Mouse (Mus musculus) myocyte (in vitro differentiated cells): Measurements from ENCODE around the gene Fbxo36. TPM values are rescaled to one million over a fixed set of nuclear protein-coding genes. Genes with fewer than 3 reads are reported as not detected.

Experiments used
- H3K27me3 ChIP-seq: one replicate; pipeline ENCODE4 v1.6.1; 2011; ENCODE audit not compliant: control insufficient read depth, insufficient read depth, insufficient read length
- H3K36me3 ChIP-seq: one replicate; pipeline ENCODE4 v1.6.1; 2011; ENCODE audit not compliant: control insufficient read depth, insufficient read depth
- H3K4me2 ChIP-seq: one replicate; pipeline ENCODE4 v1.6.1; 2011; ENCODE audit warnings: low read depth, control low read depth
- H3K4me3 ChIP-seq: one replicate; pipeline ENCODE4 v1.5.1; 2011; ENCODE audit warnings: mild to moderate bottlenecking, control low read depth, moderate library complexity
- H3K79me2 ChIP-seq: one replicate; pipeline ENCODE4 v1.6.1; 2011; ENCODE audit not compliant: control insufficient read depth, insufficient read depth
- H3ac ChIP-seq: one replicate; pipeline ENCODE4 v1.6.1; 2011; ENCODE audit not compliant: control insufficient read depth, insufficient read length
- CEBPB ChIP-seq: IDR thresholded peaks from 2 replicates; pipeline ENCODE4 v1.6.1; 2011; ENCODE audit warnings: mild to moderate bottlenecking, moderate library complexity; ENCODE audit not compliant: poor library complexity, insufficient read depth, severe bottlenecking
- E2F4 ChIP-seq: IDR thresholded peaks from one replicate; pipeline ENCODE4 v1.6.1; 2011; ENCODE audit warnings: mild to moderate bottlenecking, control low read depth, moderate library complexity; ENCODE audit not compliant: insufficient read depth
- MAX ChIP-seq: IDR thresholded peaks from one replicate; pipeline ENCODE4 v1.6.1; 2011; ENCODE audit warnings: low read depth, mild to moderate bottlenecking, control low read depth
- MYOD1 ChIP-seq, 3 experiments: IDR thresholded peaks; one replicate each; pipeline ENCODE4 v1.6.1; 2011; ENCODE audit warnings: control low read depth in 2 of 3, low read depth in 2 of 3, mild to moderate bottlenecking in 2 of 3, moderate library complexity in 1 of 3; ENCODE audit not compliant: insufficient read length in 2 of 3, control insufficient read depth in 1 of 3
- MYOG ChIP-seq, 3 experiments: IDR thresholded peaks; one replicate each; pipeline ENCODE4 v1.6.1; 2011; ENCODE audit warnings: control low read depth in 2 of 3, low read depth in 2 of 3, mild to moderate bottlenecking in 2 of 3; ENCODE audit not compliant: insufficient read length in 2 of 3, control insufficient read depth in 1 of 3, insufficient read depth in 1 of 3
- POLR2A ChIP-seq: IDR thresholded peaks from one replicate; pipeline ENCODE4 v1.6.1; 2011; ENCODE audit warnings: low read depth, mild to moderate bottlenecking, control low read depth, moderate library complexity; ENCODE audit not compliant: insufficient read length
- POLR2AphosphoS2 ChIP-seq: IDR thresholded peaks from one replicate; pipeline ENCODE4 v1.6.1; 2011; ENCODE audit warnings: low read depth, control low read depth; ENCODE audit not compliant: insufficient read length
- REST ChIP-seq: IDR thresholded peaks from one replicate; pipeline ENCODE4 v1.6.1; 2011; ENCODE audit warnings: mild to moderate bottlenecking, control low read depth, moderate library complexity; ENCODE audit not compliant: insufficient read depth, insufficient read length
- SRF ChIP-seq: IDR thresholded peaks from one replicate; pipeline ENCODE4 v1.6.1; 2011; ENCODE audit warnings: low read depth; ENCODE audit not compliant: control insufficient read depth, insufficient read length
- TCF12 ChIP-seq: IDR thresholded peaks from one replicate; pipeline ENCODE4 v1.6.1; 2011; ENCODE audit warnings: mild to moderate bottlenecking, control low read depth; ENCODE audit not compliant: poor library complexity, insufficient read depth, severe bottlenecking
- TCF3 ChIP-seq: IDR thresholded peaks from one replicate; pipeline ENCODE4 v1.6.1; 2011; ENCODE audit warnings: low read depth, control low read depth; ENCODE audit not compliant: insufficient read length
- USF1 ChIP-seq: IDR thresholded peaks from one replicate; pipeline ENCODE4 v1.6.1; 2011; ENCODE audit warnings: low read depth, mild to moderate bottlenecking, control low read depth, moderate library complexity
- polyA plus RNA-seq: library from polyadenylated mRNA; unstranded; fragments of >200 nt; fragmentation: generic; extraction: Trizol; gene quantifications from one replicate; pipeline ENCODE4 v1.2.1, GENCODE M21; 2012; ENCODE audit warnings: missing spikeins

Fbxo36 gene
- polyA plus RNA-seq, 1 experiment: 10.7 TPM

GRCm38 (mm10) chr1:84817596-84817995 is 22.0 kb upstream of the Fbxo36 start:
- Histone ChIP-seq H3ac (no peak overlapping the region), H3K4me2 (no peak overlapping the region), H3K4me3 (no peak overlapping the region), H3K36me3 (peaks cover 19% of the 10 kb centered on the region), H3K27me3 (no peaks in the 10 kb centered on the region), H3K79me2 (peaks cover 99% of the 10 kb centered on the region)
- TF ChIP-seq SRF (no peak), REST (no peak), CEBPB (no peak), POLR2AphosphoS2 (no peak), E2F4 (no peak), USF1 (no peak)

- peaks cover 8% of the 10 kb centered on the region for H3K36me3 ChIP-seq
- no peak for TF ChIP-seq USF1
- peak in 1 of 3 experiments; percentile 48 for TF ChIP-seq MYOG (IDR thresholded peaks at IDR 0.05; ENCODE audit: control insufficient read depth in 1 of 3, insufficient read depth in 1 of 3, insufficient read length in 2 of 3, low read depth in 2 of 3)
- TF ChIP-seq E2F4: no peak
- TF ChIP-seq TCF3: no peak
- no peak for TF ChIP-seq MAX
- no peak for TF ChIP-seq SRF
- peak; percentile 8 for TF ChIP-seq TCF12
- TF ChIP-seq POLR2A: no peak
- TF ChIP-seq MYOD1 (IDR thresholded peaks at IDR 0.05; ENCODE audit: control insufficient read depth in 1 of 3, insufficient read length in 2 of 3, low read depth in 2 of 3): peak in 2 of 3 experiments; percentile 36 to 47
- no peak for TF ChIP-seq POLR2AphosphoS2
Measured at GRCm38 (mm10) chr1:84825091-84825490, 14.6 kb upstream of the Fbxo36 start.

GRCm38 (mm10) chr1:84837523-84838145 is 2.0 kb upstream of the Fbxo36 start:
- H3K79me2 ChIP-seq: peaks cover 73% of the 10 kb centered on the region
- H3K27me3 ChIP-seq: no peaks in the 10 kb centered on the region
- H3K4me3 ChIP-seq: peak overlapping the region; percentile 90
- TF ChIP-seq MYOD1 (IDR thresholded peaks at IDR 0.05; ENCODE audit: control insufficient read depth in 1 of 3, insufficient read length in 2 of 3, low read depth in 2 of 3): no peak
- no peak for TF ChIP-seq USF1
- TF ChIP-seq MYOG (IDR thresholded peaks at IDR 0.05; ENCODE audit: control insufficient read depth in 1 of 3, insufficient read depth in 1 of 3, insufficient read length in 2 of 3, low read depth in 2 of 3): no peak
- no peak for TF ChIP-seq E2F4
- no peak for TF ChIP-seq TCF3
- no peak for TF ChIP-seq REST
- no peak for TF ChIP-seq SRF
- no peak for TF ChIP-seq CEBPB
- no peak for TF ChIP-seq POLR2A
- no peak for TF ChIP-seq MAX
- no peak for TF ChIP-seq TCF12
- TF ChIP-seq POLR2AphosphoS2: no peak
- peak overlapping the region; percentile 81 for H3ac ChIP-seq
- H3K4me2 ChIP-seq: peak overlapping the region; percentile 81
- H3K36me3 ChIP-seq: peaks cover 4% of the 10 kb centered on the region

More at GRCm38 (mm10) chr1:84825091-84825490, 14.6 kb upstream of the Fbxo36 start:
- no peak overlapping the region for H3K4me3 ChIP-seq
- peaks cover 96% of the 10 kb centered on the region for H3K79me2 ChIP-seq
- no peaks in the 10 kb centered on the region for H3K27me3 ChIP-seq
- H3ac ChIP-seq: no peak overlapping the region
- peak overlapping the region; percentile 40 for H3K4me2 ChIP-seq

- peaks cover 68% of the 10 kb centered on the region for H3K79me2 ChIP-seq
Measured at GRCm38 (mm10) chr1:84838156-84838555, 1.5 kb upstream of the Fbxo36 start.

GRCm38 (mm10) chr1:84838621-84839151 is 955 bp upstream of the Fbxo36 start:
- H3ac ChIP-seq: peak overlapping the region; percentile 81
- TF ChIP-seq MAX (no peak), E2F4 (no peak), POLR2A (peak; percentile 13), REST (no peak)
- peak overlapping the region; percentile 90 for H3K4me3 ChIP-seq
- H3K4me2 ChIP-seq: no peak overlapping the region
- H3K36me3 ChIP-seq: no peaks in the 10 kb centered on the region
- peaks cover 63% of the 10 kb centered on the region for H3K79me2 ChIP-seq
- no peaks in the 10 kb centered on the region for H3K27me3 ChIP-seq

More at GRCm38 (mm10) chr1:84838156-84838555, 1.5 kb upstream of the Fbxo36 start:
- peak overlapping the region; percentile 90 for H3K4me3 ChIP-seq
- peak overlapping the region; percentile 81 for H3K4me2 ChIP-seq
- no peaks in the 10 kb centered on the region for H3K36me3 ChIP-seq
- TF ChIP-seq TCF3 (no peak), TCF12 (no peak), CEBPB (no peak), MYOG (IDR thresholded peaks at IDR 0.05; ENCODE audit: control insufficient read depth in 1 of 3, insufficient read depth in 1 of 3, insufficient read length in 2 of 3, low read depth in 2 of 3) (no peak), MAX (no peak), REST (no peak), USF1 (no peak), MYOD1 (IDR thresholded peaks at IDR 0.05; ENCODE audit: control insufficient read depth in 1 of 3, insufficient read length in 2 of 3, low read depth in 2 of 3) (no peak)
- H3ac ChIP-seq: peak overlapping the region; percentile 81
- H3K27me3 ChIP-seq: no peaks in the 10 kb centered on the region
